Mouse (Mus musculus) C2C12 (cell line): ENCODE measurements around the gene Hvcn1.

ENCODE experiments used
- CEBPB ChIP-seq: IDR thresholded peaks from one replicate; pipeline ENCODE4 v1.6.1; 2011; ENCODE audit warnings: low read depth, mild to moderate bottlenecking, control low read depth, moderate library complexity
- CTCF ChIP-seq: IDR thresholded peaks from one replicate; pipeline ENCODE4 v1.5.1; 2011; ENCODE audit not compliant: control insufficient read depth, insufficient read depth, insufficient read length
- MAX ChIP-seq: IDR thresholded peaks from one replicate; pipeline ENCODE4 v1.6.1; 2011; ENCODE audit warnings: mild to moderate bottlenecking, control low read depth
- MYOD1 ChIP-seq: IDR thresholded peaks from one replicate; pipeline ENCODE4 v1.6.1; 2011; ENCODE audit warnings: low read depth; ENCODE audit not compliant: control insufficient read depth, insufficient read length
- USF1 ChIP-seq: IDR thresholded peaks from one replicate; pipeline ENCODE4 v1.6.1; 2011; ENCODE audit warnings: low read depth, mild to moderate bottlenecking, control low read depth, moderate library complexity

- no peak for TF ChIP-seq CTCF
- TF ChIP-seq CEBPB, result no peak
- TF ChIP-seq MAX, result no peak
- no peak for TF ChIP-seq MYOD1
- TF ChIP-seq USF1, result no peak
Observed at GRCm38 (mm10) chr5:122235196-122235836, 28.7 kb downstream of the Hvcn1 start.
